Mouse (Mus musculus): Measurements from ENCODE around the gene Plekhh2. TPM values are rescaled to one million over a fixed set of nuclear protein-coding genes. Genes with fewer than 3 reads are reported as not detected.

Gene Plekhh2
- polyA plus RNA-seq, 1 experiment, result 12.1 TPM

DNA sequence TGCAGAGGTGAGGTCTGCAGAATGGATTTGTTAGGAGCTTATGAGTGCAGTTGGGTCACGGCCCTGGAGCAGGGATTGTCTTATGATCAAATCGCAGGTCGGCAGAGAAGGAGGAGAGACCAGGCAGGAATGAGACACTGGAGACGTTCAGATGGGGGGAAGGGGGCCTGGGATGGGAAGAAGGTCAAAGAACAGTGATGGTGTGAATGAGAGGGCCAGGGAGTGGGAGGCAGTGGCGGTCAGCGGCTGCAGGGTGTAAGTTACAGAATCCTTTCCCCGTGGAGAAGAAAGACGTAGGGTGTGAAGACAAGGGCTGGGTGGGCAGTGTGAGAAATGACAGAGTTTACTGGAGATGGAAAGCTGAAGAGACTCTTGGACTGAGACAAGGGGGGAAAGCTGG lies 69.1 kb downstream of the Plekhh2 start:
- no peak overlapping the region for H3K4me3 ChIP-seq (replicated peaks; ENCODE audit: extremely low read depth, low read depth, low read length)
- TF ChIP-seq CTCF (IDR thresholded peaks at IDR 0.05; ENCODE audit: insufficient read depth, low read length) (no peak), POLR2A (IDR thresholded peaks at IDR 0.05; ENCODE audit: borderline replicate concordance, extremely low read depth, low read depth, low read length) (no peak)
- WGBS, result 70% methylated on average over 8 of the region's 8 CpGs
- no peak for DNase-seq
- no peaks in the 10 kb centered on the region for H3K4me1 ChIP-seq (ENCODE audit: control insufficient read depth, insufficient read depth, low read length)

GRCm38 (mm10) chr17:84581740-84582414 lies 70.2 kb downstream of the Plekhh2 start:
- Histone ChIP-seq H3K4me1 (ENCODE audit: control insufficient read depth, insufficient read depth, low read length) (no peaks in the 10 kb centered on the region), H3K4me3 (replicated peaks; ENCODE audit: extremely low read depth, low read depth, low read length) (no peak overlapping the region)
- TF ChIP-seq POLR2A (IDR thresholded peaks at IDR 0.05; ENCODE audit: borderline replicate concordance, extremely low read depth, low read depth, low read length) (no peak), CTCF (IDR thresholded peaks at IDR 0.05; ENCODE audit: insufficient read depth, low read length) (no peak)
- DNase-seq, result no peak
- WGBS, result 59% methylated on average over 8 of the region's 8 CpGs

DNA sequence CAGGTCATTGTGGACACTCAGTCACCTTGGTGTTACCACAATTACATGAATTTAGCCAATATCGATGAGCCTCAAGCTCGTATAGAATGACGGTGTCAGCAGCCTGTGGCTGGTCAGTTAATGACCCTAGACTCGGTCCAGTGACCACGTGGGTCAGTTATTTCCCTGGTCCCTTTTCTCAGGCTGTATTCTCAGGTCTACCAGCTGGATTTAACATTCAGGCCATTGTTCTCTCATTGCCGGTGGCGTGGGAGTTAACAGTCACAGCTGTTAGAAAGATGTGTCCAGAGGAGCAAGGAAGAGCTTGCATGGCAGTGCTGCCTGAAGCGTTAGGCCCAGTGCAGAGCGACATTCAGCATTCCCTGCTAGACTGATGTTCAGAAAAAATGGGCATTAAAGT lies 72.4 kb downstream of the Plekhh2 start:
- TF ChIP-seq POLR2A (IDR thresholded peaks at IDR 0.05; ENCODE audit: borderline replicate concordance, extremely low read depth, low read depth, low read length), result no peak
- no peak for TF ChIP-seq CTCF (IDR thresholded peaks at IDR 0.05; ENCODE audit: insufficient read depth, low read length)
- DNase-seq, result no peak
- Histone ChIP-seq H3K4me1 (ENCODE audit: control insufficient read depth, insufficient read depth, low read length) (no peaks in the 10 kb centered on the region), H3K4me3 (replicated peaks; ENCODE audit: extremely low read depth, low read depth, low read length) (no peak overlapping the region)
- 82% methylated on average over 9 of the region's 9 CpGs for WGBS

DNA sequence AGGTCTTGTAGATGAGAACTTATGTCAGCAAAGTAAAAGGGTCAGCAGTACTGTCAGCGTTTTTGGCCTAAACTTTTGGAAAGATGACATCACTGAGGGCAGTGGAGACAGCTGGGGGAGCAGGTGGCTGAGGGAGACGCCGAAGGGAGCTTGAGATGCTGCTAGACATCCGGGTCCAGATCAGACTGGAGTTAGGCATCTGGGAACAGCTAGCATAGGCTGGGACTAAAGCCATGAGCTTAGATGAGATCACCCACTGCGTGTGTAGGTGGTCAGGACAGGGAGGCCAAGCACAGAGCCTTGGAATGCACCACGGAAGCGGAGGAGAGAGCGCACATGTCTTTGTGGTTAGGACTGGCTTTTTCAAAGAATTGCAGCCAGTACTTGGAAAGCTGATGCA lies 73.4 kb downstream of the Plekhh2 start:
- no peak for DNase-seq
- Histone ChIP-seq H3K4me1 (ENCODE audit: control insufficient read depth, insufficient read depth, low read length) (no peaks in the 10 kb centered on the region), H3K4me3 (replicated peaks; ENCODE audit: extremely low read depth, low read depth, low read length) (no peak overlapping the region)
- TF ChIP-seq POLR2A (IDR thresholded peaks at IDR 0.05; ENCODE audit: borderline replicate concordance, extremely low read depth, low read depth, low read length) (no peak), CTCF (IDR thresholded peaks at IDR 0.05; ENCODE audit: insufficient read depth, low read length) (no peak)
- WGBS, result 74% methylated on average over 8 of the region's 8 CpGs

- Histone ChIP-seq H3K4me1 (ENCODE audit: control insufficient read depth, insufficient read depth, low read length) (no peaks in the 10 kb centered on the region), H3K4me3 (replicated peaks; ENCODE audit: extremely low read depth, low read depth, low read length) (no peak overlapping the region)
- TF ChIP-seq CTCF (IDR thresholded peaks at IDR 0.05; ENCODE audit: insufficient read depth, low read length), result no peak
- TF ChIP-seq POLR2A (IDR thresholded peaks at IDR 0.05; ENCODE audit: borderline replicate concordance, extremely low read depth, low read depth, low read length), result no peak
- DNase-seq, result no peak
- 97% methylated on average over 7 of the region's 7 CpGs for WGBS
These were observed 78.4 kb downstream of the Plekhh2 start for GRCm38 (mm10) chr17:84590065-84590464.

DNA sequence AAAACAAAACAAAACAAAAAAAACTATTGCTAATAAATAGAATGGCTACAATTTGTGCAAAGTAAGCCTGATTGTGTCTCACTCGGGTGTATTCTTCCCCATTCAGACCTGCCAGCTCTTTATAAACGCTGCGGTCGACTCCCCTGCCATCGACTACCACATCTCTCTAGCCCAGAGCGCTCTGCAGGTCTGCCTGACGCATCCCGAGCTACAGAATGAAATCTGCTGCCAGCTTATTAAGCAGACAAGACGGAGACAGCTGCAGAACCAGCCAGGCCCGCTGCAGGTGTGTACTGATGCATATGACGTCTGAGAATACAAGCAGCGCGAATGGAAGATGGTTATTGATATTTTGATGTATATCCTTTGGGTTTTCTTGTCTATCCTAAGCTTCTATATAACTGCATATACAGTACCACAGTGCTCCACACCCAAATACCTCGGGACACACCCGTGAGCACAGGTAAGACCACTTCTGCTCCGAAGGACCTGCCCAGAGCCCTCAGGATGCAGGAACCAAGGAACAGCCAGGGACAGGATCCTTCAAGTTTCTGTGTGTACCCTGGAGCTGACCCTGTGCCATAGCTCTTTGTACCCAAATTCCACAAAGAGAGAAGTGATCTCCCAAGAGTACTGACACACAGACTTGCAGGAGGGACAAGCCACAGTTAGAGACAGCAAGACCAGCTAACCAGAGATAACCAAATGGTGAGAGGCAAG lies 79.9 kb downstream of the Plekhh2 start:
- no peak overlapping the region for H3K4me3 ChIP-seq (replicated peaks; ENCODE audit: extremely low read depth, low read depth, low read length)
- TF ChIP-seq POLR2A (IDR thresholded peaks at IDR 0.05; ENCODE audit: borderline replicate concordance, extremely low read depth, low read depth, low read length), result no peak
- no peak for TF ChIP-seq CTCF (IDR thresholded peaks at IDR 0.05; ENCODE audit: insufficient read depth, low read length)
- DNase-seq, result no peak
- WGBS, result 92% methylated on average over 16 of the region's 16 CpGs
- H3K4me1 ChIP-seq (ENCODE audit: control insufficient read depth, insufficient read depth, low read length), result no peaks in the 10 kb centered on the region

DNA sequence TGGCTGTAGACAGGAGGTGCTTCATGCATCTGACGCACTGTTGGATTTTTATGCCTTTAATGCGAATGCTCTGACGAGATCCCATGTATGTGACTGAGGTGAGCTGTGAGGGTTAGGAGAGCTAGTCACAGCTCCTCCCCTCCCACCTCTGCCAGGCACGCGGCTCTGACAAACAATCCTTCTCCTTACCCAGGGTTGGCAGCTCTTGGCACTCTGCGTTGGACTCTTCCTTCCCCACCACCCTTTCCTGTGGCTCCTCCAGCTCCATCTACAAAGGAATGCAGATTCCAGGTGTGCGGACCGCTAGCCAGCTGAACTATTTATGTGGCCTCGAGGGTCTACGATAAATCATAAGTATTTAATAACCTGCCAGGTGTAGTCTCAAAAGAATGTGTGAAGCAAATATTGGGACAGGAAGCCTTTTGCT lies 84.3 kb downstream of the Plekhh2 start:
- 33% methylated on average over 10 of the region's 10 CpGs for WGBS
- H3K4me3 ChIP-seq (replicated peaks; ENCODE audit: extremely low read depth, low read depth, low read length), result no peak overlapping the region
- H3K4me1 ChIP-seq (ENCODE audit: control insufficient read depth, insufficient read depth, low read length), result no peaks in the 10 kb centered on the region
- TF ChIP-seq CTCF (IDR thresholded peaks at IDR 0.05; ENCODE audit: insufficient read depth, low read length) (no peak), POLR2A (IDR thresholded peaks at IDR 0.05; ENCODE audit: borderline replicate concordance, extremely low read depth, low read depth, low read length) (no peak)
- DNase-seq, result no peak

GRCm38 (mm10) chr17:84596501-84596900 lies 84.8 kb downstream of the Plekhh2 start:
- Histone ChIP-seq H3K4me3 (replicated peaks; ENCODE audit: extremely low read depth, low read depth, low read length) (no peak overlapping the region), H3K4me1 (ENCODE audit: control insufficient read depth, insufficient read depth, low read length) (no peaks in the 10 kb centered on the region)
- no peak for DNase-seq
- TF ChIP-seq POLR2A (IDR thresholded peaks at IDR 0.05; ENCODE audit: borderline replicate concordance, extremely low read depth, low read depth, low read length) (no peak), CTCF (IDR thresholded peaks at IDR 0.05; ENCODE audit: insufficient read depth, low read length) (no peak)
- WGBS, result 60% methylated on average over 7 of the region's 7 CpGs

DNA sequence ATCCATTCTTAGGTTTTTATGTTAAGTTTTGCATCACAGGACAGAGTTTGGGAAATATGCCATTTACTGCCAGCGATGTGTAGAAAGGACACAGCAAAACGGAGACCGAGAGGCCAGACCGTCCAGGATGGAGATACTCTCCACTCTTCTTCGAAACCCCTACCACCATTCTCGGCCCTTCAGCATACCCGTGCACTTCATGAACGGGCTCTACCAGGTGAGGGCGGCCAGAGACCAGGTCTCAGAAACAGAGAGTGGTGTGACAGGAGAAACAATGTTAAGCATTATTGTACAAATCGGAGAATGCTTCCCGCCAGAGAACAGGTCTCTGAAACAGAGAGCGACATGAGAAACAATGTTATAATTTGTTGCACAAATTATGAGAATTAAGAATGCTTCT lies 86.2 kb downstream of the Plekhh2 start:
- 88% methylated on average over 12 of the region's 12 CpGs for WGBS
- DNase-seq, result no peak
- TF ChIP-seq CTCF (IDR thresholded peaks at IDR 0.05; ENCODE audit: insufficient read depth, low read length) (no peak), POLR2A (IDR thresholded peaks at IDR 0.05; ENCODE audit: borderline replicate concordance, extremely low read depth, low read depth, low read length) (no peak)
- Histone ChIP-seq H3K4me1 (ENCODE audit: control insufficient read depth, insufficient read depth, low read length) (peaks cover 2% of the 10 kb centered on the region), H3K4me3 (replicated peaks; ENCODE audit: extremely low read depth, low read depth, low read length) (no peak overlapping the region)

DNA sequence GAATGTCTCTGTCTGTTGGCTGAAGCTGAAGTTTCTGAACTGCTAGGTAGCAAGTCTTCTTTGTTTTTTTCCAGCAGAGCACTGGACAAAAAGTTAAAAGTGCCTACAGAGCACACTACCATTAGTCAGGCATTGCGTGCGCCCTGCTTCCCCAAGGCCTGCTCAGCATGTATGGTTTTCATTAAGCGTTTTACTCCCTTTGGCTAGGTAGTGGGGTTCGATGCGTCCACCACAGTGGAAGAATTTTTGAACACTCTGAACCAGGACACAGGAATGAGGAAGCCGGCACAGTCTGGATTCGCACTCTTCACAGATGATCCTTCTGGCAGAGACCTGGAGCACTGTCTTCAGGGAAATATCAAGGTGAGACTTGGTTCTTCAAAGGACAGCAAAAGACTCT lies 87.2 kb downstream of the Plekhh2 start:
- DNase-seq, result no peak
- peaks cover 13% of the 10 kb centered on the region for H3K4me1 ChIP-seq (ENCODE audit: control insufficient read depth, insufficient read depth, low read length)
- H3K4me3 ChIP-seq (replicated peaks; ENCODE audit: extremely low read depth, low read depth, low read length), result no peak overlapping the region
- 93% methylated on average over 7 of the region's 7 CpGs for WGBS
- TF ChIP-seq POLR2A (IDR thresholded peaks at IDR 0.05; ENCODE audit: borderline replicate concordance, extremely low read depth, low read depth, low read length) (no peak), CTCF (IDR thresholded peaks at IDR 0.05; ENCODE audit: insufficient read depth, low read length) (no peak)

Measured in lung, adult 2 months (tissue).